8 mouse cellular contexts compared by ENCODE assay signal in genomic region chr17:48416425-48417195, GRCm38 (mm10). TPM values are rescaled to one million over a fixed set of nuclear protein-coding genes. Genes with fewer than 3 reads are reported as not detected.
DNase-seq lines count a peak whose midpoint lies in the region; ATAC-seq lines count a peak whose summit lies in the region.

No protein-coding gene starts in this region.

- no peak overlapping the region for H3K9ac ChIP-seq in heart, embryonic 13.5 days
- H3K9ac ChIP-seq in kidney, embryonic 16.5 days (replicated peaks; ENCODE audit: low read length): no peak overlapping the region
- H3K9ac ChIP-seq in liver, embryonic 16.5 days (ENCODE audit: low read depth, low read length): no peak overlapping the region
- no peak overlapping the region for H3K9ac ChIP-seq in neural tube, embryonic 12.5 days

- peak; percentile 41 for DNase-seq in urinary bladder, postnatal 25 days (ENCODE audit: low spot score)
- no peak for DNase-seq in urinary bladder, postnatal 10 days (ENCODE audit: low spot score)
- DNase-seq in cerebellum, adult 9-10 months: peak; percentile 62
- DNase-seq in thymus, postnatal 36 days: peak; percentile 73 to 80

- H3K4me2 ChIP-seq in heart, embryonic 13.5 days: no peak overlapping the region
- H3K4me2 ChIP-seq in kidney, embryonic 16.5 days (replicated peaks; ENCODE audit: low read depth, low read length): no peak overlapping the region
- no peak overlapping the region for H3K4me2 ChIP-seq in liver, embryonic 16.5 days (ENCODE audit: low read depth, low read length)
- H3K4me2 ChIP-seq in neural tube, embryonic 12.5 days (replicated peaks): no peak overlapping the region

- H3K4me1 ChIP-seq in heart, embryonic 13.5 days: peaks cover 27% of the 10 kb centered on the region
- H3K4me1 ChIP-seq in kidney, embryonic 16.5 days (ENCODE audit: insufficient read depth, low read length): peaks cover 23% of the 10 kb centered on the region
- H3K4me1 ChIP-seq in liver, embryonic 16.5 days (ENCODE audit: control insufficient read depth, low read depth, low read length): peaks cover 28% of the 10 kb centered on the region
- H3K4me1 ChIP-seq in neural tube, embryonic 12.5 days: no peaks in the 10 kb centered on the region

- no peak overlapping the region for H3K4me3 ChIP-seq in heart, embryonic 13.5 days
- H3K4me3 ChIP-seq in kidney, embryonic 16.5 days (ENCODE audit: low read length): no peak overlapping the region
- no peak overlapping the region for H3K4me3 ChIP-seq in liver, embryonic 16.5 days (ENCODE audit: low read depth, low read length)
- H3K4me3 ChIP-seq in neural tube, embryonic 12.5 days: no peak overlapping the region

- ATAC-seq in heart, embryonic 13.5 days (ENCODE audit: extremely low read depth, insufficient number of reproducible peaks, low FRiP score, low TSS enrichment): no peak
- peak; percentile 89 for ATAC-seq in kidney, embryonic 16.5 days (ENCODE audit: low FRiP score, low TSS enrichment)
- ATAC-seq in liver, embryonic 16.5 days (ENCODE audit: low read depth): peak; percentile 52
- peak; percentile 37; the same call in 1 of the 2 replicates for ATAC-seq in neural tube, embryonic 12.5 days (ENCODE audit: low FRiP score, low read depth)

- H3K27me3 ChIP-seq in heart, embryonic 13.5 days (replicated peaks): no peaks in the 10 kb centered on the region
- H3K27me3 ChIP-seq in kidney, embryonic 16.5 days (ENCODE audit: insufficient read depth, low read length): no peaks in the 10 kb centered on the region
- no peaks in the 10 kb centered on the region for H3K27me3 ChIP-seq in liver, embryonic 16.5 days (ENCODE audit: control insufficient read depth, insufficient read depth, low read depth, low read length)
- H3K27me3 ChIP-seq in neural tube, embryonic 12.5 days (replicated peaks): no peaks in the 10 kb centered on the region

- H3K27ac ChIP-seq in heart, embryonic 13.5 days (replicated peaks): peak overlapping the region; percentile 55
- peak overlapping the region; percentile 61 for H3K27ac ChIP-seq in kidney, embryonic 16.5 days (ENCODE audit: low read length)
- no peak overlapping the region for H3K27ac ChIP-seq in liver, embryonic 16.5 days (ENCODE audit: low read length)
- no peak overlapping the region for H3K27ac ChIP-seq in neural tube, embryonic 12.5 days

- 80% methylated on average over 14 of the region's 14 CpGs for WGBS in heart, embryonic 13.5 days
- WGBS in kidney, embryonic 16.5 days: 84% methylated on average over 14 of the region's 14 CpGs
- WGBS in liver, embryonic 16.5 days (ENCODE audit: insufficient replicate concordance): 82% methylated on average over 14 of the region's 14 CpGs
- WGBS in neural tube, embryonic 12.5 days: 91% methylated on average over 14 of the region's 14 CpGs

- peaks cover 94% of the 10 kb centered on the region for H3K36me3 ChIP-seq in heart, embryonic 13.5 days
- H3K36me3 ChIP-seq in kidney, embryonic 16.5 days (ENCODE audit: insufficient read depth, low read length): peaks cover 32% of the 10 kb centered on the region
- H3K36me3 ChIP-seq in liver, embryonic 16.5 days (ENCODE audit: control insufficient read depth, insufficient read depth): peaks cover 39% of the 10 kb centered on the region
- peaks cover 23% of the 10 kb centered on the region for H3K36me3 ChIP-seq in neural tube, embryonic 12.5 days

- H3K9me3 ChIP-seq in heart, embryonic 13.5 days: no peaks in the 10 kb centered on the region
- H3K9me3 ChIP-seq in kidney, embryonic 16.5 days (ENCODE audit: low read length): no peaks in the 10 kb centered on the region
- no peaks in the 10 kb centered on the region for H3K9me3 ChIP-seq in liver, embryonic 16.5 days (replicated peaks; ENCODE audit: control insufficient read depth, low read length)
- no peaks in the 10 kb centered on the region for H3K9me3 ChIP-seq in neural tube, embryonic 12.5 days

RNA-seq across cellular contexts. Expression of gene Oard1, which starts 6.8 kb away (rescaled TPM):
- 44.3 and 44.6 TPM in 2 replicates for polyA plus RNA-seq in heart, embryonic 13.5 days (2015; fragmentation: Nextera tagmentation; extraction: Ambion mirVana)
- 70.2 and 77.9 TPM in 2 replicates for polyA plus RNA-seq in kidney, embryonic 16.5 days (2015; fragmentation: Nextera tagmentation; extraction: Ambion mirVana)
- 41.5 and 42.2 TPM in 2 replicates for polyA plus RNA-seq in liver, embryonic 16.5 days (2015; fragmentation: Nextera tagmentation; extraction: Ambion mirVana)
- polyA plus RNA-seq in neural tube, embryonic 12.5 days (2016; fragmentation: Nextera tagmentation; extraction: Ambion mirVana): 58.7 and 62.6 TPM in 2 replicates

RNA-seq across cellular contexts. Expression of gene Nfya, which starts 6.9 kb away (rescaled TPM):
- polyA plus RNA-seq in heart, embryonic 13.5 days (2015; fragmentation: Nextera tagmentation; extraction: Ambion mirVana): 9.9 and 10.5 TPM in 2 replicates
- 16.6 and 18.9 TPM in 2 replicates for polyA plus RNA-seq in kidney, embryonic 16.5 days (2015; fragmentation: Nextera tagmentation; extraction: Ambion mirVana)
- 6.6 and 7.0 TPM in 2 replicates for polyA plus RNA-seq in liver, embryonic 16.5 days (2015; fragmentation: Nextera tagmentation; extraction: Ambion mirVana)
- polyA plus RNA-seq in neural tube, embryonic 12.5 days (2016; fragmentation: Nextera tagmentation; extraction: Ambion mirVana): 16.3 and 17.4 TPM in 2 replicates

RNA-seq across cellular contexts. Expression of gene Apobec2, which starts 16.1 kb away (rescaled TPM):
- 182 and 204 TPM in 2 replicates for polyA plus RNA-seq in heart, embryonic 13.5 days (2015; fragmentation: Nextera tagmentation; extraction: Ambion mirVana)
- 2.6 and 2.7 TPM in 2 replicates for polyA plus RNA-seq in kidney, embryonic 16.5 days (2015; fragmentation: Nextera tagmentation; extraction: Ambion mirVana)
- polyA plus RNA-seq in liver, embryonic 16.5 days (2015; fragmentation: Nextera tagmentation; extraction: Ambion mirVana): 2.5 and 4.3 TPM in 2 replicates
- polyA plus RNA-seq in neural tube, embryonic 12.5 days (2016; fragmentation: Nextera tagmentation; extraction: Ambion mirVana): 2.4 and 4.4 TPM in 2 replicates

RNA-seq across cellular contexts. Expression of gene Tspo2, which starts 34.7 kb away (rescaled TPM):
- polyA plus RNA-seq in heart, embryonic 13.5 days (2015; fragmentation: Nextera tagmentation; extraction: Ambion mirVana): 8.8 and 9.0 TPM in 2 replicates
- 1.7 and 2.0 TPM in 2 replicates for polyA plus RNA-seq in kidney, embryonic 16.5 days (2015; fragmentation: Nextera tagmentation; extraction: Ambion mirVana)
- 193 and 203 TPM in 2 replicates for polyA plus RNA-seq in liver, embryonic 16.5 days (2015; fragmentation: Nextera tagmentation; extraction: Ambion mirVana)
- 1.0 and 1.5 TPM in 2 replicates for polyA plus RNA-seq in neural tube, embryonic 12.5 days (2016; fragmentation: Nextera tagmentation; extraction: Ambion mirVana)

RNA-seq across cellular contexts. Expression of gene Unc5cl, which starts 38.1 kb away (rescaled TPM):
- polyA plus RNA-seq in heart, embryonic 13.5 days (2015; fragmentation: Nextera tagmentation; extraction: Ambion mirVana): 0.23 and 0.24 TPM in 2 replicates
- 8.3 and 8.8 TPM in 2 replicates for polyA plus RNA-seq in kidney, embryonic 16.5 days (2015; fragmentation: Nextera tagmentation; extraction: Ambion mirVana)
- polyA plus RNA-seq in liver, embryonic 16.5 days (2015; fragmentation: Nextera tagmentation; extraction: Ambion mirVana): 4.2 and 4.3 TPM in 2 replicates
- polyA plus RNA-seq in neural tube, embryonic 12.5 days (2016; fragmentation: Nextera tagmentation; extraction: Ambion mirVana): 0.15 TPM in 1 of 2 replicates, not detected in the other

Comparison
In these comparisons a context has a peak if more than half of its experiments do, and no peak if none do; other contexts are left out.
1. H3K27ac ChIP-seq: peak in heart, embryonic 13.5 days (single experiment) and kidney, embryonic 16.5 days (single experiment); none in liver, embryonic 16.5 days (single experiment) and neural tube, embryonic 12.5 days (single experiment).
2. RNA of gene Apobec2, which starts 16.1 kb away (polyA plus RNA-seq): 182 to 204 TPM in heart, embryonic 13.5 days; 2.5 to 4.3 TPM in liver, embryonic 16.5 days, 2.6 to 2.7 TPM in kidney, embryonic 16.5 days and 2.4 to 4.4 TPM in neural tube, embryonic 12.5 days; every median in the first group is over 10 times any median in the second.